Mouse (Mus musculus) hindbrain, embryonic 11.5 days (tissue): Measurements from ENCODE around the gene Hoxb3. TPM values are rescaled to one million over a fixed set of nuclear protein-coding genes. Genes with fewer than 3 reads are reported as not detected.

ENCODE experiments used
- ATAC-seq: fragments of 200-750 bp; cut with Nextera tagmentation; 2 replicates; pipeline ENCODE4 v1.8.0; 2017; ENCODE audit warnings: mild to moderate bottlenecking, moderate TSS enrichment, moderate library complexity; ENCODE audit not compliant: low FRiP score
- DNase-seq: peaks from one replicate; pipeline ENCODE4 v3.0.0-alpha.2; 2015; ENCODE audit warnings: low spot score
- H3K27ac ChIP-seq: fragments of 300-500 bp; sonication (generic); 2 replicates; pipeline ENCODE4 v1.5.1; 2014; ENCODE audit warnings: mild to moderate bottlenecking, low read depth, low read length
- H3K27me3 ChIP-seq: fragments of 300-500 bp; sonication (generic); 2 replicates; pipeline ENCODE4 v1.6.1; 2014; ENCODE audit warnings: mild to moderate bottlenecking, low read length, moderate library complexity, mixed read lengths; ENCODE audit not compliant: control insufficient read depth, insufficient read depth
- H3K36me3 ChIP-seq: fragments of 300-500 bp; sonication (generic); 2 replicates; pipeline ENCODE4 v1.6.1; 2014; ENCODE audit warnings: mild to moderate bottlenecking, low read length, moderate library complexity, mixed read lengths; ENCODE audit not compliant: control insufficient read depth, insufficient read depth
- H3K4me1 ChIP-seq: fragments of 300-500 bp; sonication (generic); replicated peaks from 2 replicates; pipeline ENCODE4 v1.6.1; 2014; ENCODE audit warnings: low read length, mixed read lengths; ENCODE audit not compliant: control insufficient read depth, insufficient read depth
- H3K4me2 ChIP-seq: fragments of 300-500 bp; sonication (generic); replicated peaks from 2 replicates; pipeline ENCODE4 v1.6.1; 2014; ENCODE audit warnings: mild to moderate bottlenecking, low read depth, low read length
- H3K4me3 ChIP-seq: fragments of 300-500 bp; sonication (generic); 2 replicates; pipeline ENCODE4 v1.5.1; 2014; ENCODE audit warnings: low read depth, low read length
- H3K9ac ChIP-seq: fragments of 300-500 bp; sonication (generic); 2 replicates; pipeline ENCODE4 v1.6.1; 2014; ENCODE audit warnings: low read depth, low read length
- H3K9me3 ChIP-seq: fragments of 300-500 bp; sonication (generic); 2 replicates; pipeline ENCODE4 v1.6.1; 2016; ENCODE audit warnings: low read length; ENCODE audit not compliant: control insufficient read depth
- WGBS: fragments of 180-500 bp; shearing (Covaris S2); extraction: QIAGEN DNeasy Blood & Tissue Kit; methylation state at CpG from one replicate; pipeline ENCODE4 v1.1.7; 2014; 5-methylcytosine and 5-hydroxymethylcytosine counted together
- polyA plus RNA-seq: library from polyadenylated mRNA; unstranded; fragments of >200 nt; fragmentation: Nextera tagmentation; extraction: Ambion mirVana; gene quantifications from 2 replicates; pipeline ENCODE4 v1.2.1, GENCODE M21; 2014

Hoxb3 gene
- polyA plus RNA-seq, 1 experiment from 2014 or later = 13.1 TPM

DNA sequence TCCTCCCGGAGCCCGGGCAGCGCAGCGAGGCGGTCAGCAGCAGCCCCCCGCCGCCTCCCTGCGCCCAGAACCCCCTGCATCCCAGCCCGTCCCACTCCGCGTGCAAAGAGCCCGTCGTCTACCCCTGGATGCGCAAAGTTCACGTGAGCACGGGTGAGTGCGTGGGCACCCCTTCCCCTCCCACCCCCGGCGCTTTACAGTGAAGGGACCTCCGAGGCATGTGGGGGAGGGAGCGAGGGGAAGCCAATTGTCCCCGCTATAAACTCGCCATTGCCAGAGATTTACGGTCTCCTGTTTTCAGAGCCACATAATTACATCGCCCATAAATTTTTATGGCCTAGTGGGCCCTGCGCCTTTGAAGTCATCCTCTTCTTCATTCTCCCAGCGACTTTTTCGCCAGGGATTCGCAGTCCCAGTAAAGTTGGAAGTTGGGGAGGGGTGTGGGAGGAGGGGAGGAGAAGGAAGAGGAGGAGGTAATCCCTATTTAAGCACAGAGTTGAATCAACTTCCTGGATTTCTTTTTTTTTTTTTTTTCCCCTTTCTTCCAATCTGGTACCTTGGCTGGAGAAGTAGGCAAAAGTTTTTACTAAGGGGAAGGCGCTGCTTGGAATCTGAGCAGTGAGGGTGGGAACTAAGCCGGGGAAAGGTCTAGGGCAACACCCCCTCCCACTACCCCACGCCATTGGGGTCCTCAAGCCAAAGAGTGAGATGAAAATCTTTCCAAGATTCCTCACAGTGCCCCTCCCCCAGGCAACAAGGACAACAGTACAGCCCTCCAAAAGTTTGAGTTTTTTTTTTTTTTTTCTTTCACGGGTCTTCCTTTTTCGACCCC is 3.8 kb upstream of the Hoxb3 start:
- no peaks in the 10 kb centered on the region for H3K9me3 ChIP-seq
- ATAC-seq (peak; percentile 62), DNase-seq (no peak)
- peak overlapping the region; percentile 63 for H3K4me3 ChIP-seq
- H3K27ac ChIP-seq = peak overlapping the region; percentile 98
- peak overlapping the region; percentile 87 for H3K9ac ChIP-seq
- no peaks in the 10 kb centered on the region for H3K4me1 ChIP-seq
- H3K36me3 ChIP-seq = no peaks in the 10 kb centered on the region
- H3K27me3 ChIP-seq = peaks cover 75% of the 10 kb centered on the region
- WGBS = under 1% methylated on average over 32 of the region's 34 CpGs
- peak overlapping the region; percentile 64 for H3K4me2 ChIP-seq

DNA sequence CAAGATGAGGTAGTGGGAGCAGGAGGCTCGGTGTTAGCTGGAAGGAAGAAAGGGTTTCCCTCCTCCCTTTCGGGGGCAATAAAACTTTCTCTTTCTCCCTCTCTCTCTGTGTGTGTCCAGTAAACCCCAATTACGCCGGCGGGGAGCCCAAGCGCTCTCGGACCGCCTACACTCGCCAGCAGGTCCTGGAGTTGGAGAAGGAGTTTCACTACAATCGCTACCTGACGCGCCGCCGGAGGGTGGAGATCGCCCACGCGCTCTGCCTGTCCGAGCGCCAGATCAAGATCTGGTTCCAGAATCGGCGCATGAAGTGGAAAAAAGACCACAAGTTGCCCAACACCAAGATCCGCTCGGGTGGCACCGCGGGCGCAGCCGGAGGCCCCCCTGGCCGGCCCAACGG is 3.2 kb upstream of the Hoxb3 start:
- DNase-seq = no peak
- Histone ChIP-seq H3K27me3 (peaks cover 73% of the 10 kb centered on the region), H3K9me3 (no peaks in the 10 kb centered on the region), H3K4me3 (peak overlapping the region; percentile 63), H3K4me2 (peak overlapping the region; percentile 64), H3K4me1 (no peaks in the 10 kb centered on the region), H3K27ac (peak overlapping the region; percentile 98), H3K9ac (peak overlapping the region; percentile 87), H3K36me3 (no peaks in the 10 kb centered on the region)
- ATAC-seq = no peak
- under 1% methylated on average over 29 of the region's 29 CpGs for WGBS

DNA sequence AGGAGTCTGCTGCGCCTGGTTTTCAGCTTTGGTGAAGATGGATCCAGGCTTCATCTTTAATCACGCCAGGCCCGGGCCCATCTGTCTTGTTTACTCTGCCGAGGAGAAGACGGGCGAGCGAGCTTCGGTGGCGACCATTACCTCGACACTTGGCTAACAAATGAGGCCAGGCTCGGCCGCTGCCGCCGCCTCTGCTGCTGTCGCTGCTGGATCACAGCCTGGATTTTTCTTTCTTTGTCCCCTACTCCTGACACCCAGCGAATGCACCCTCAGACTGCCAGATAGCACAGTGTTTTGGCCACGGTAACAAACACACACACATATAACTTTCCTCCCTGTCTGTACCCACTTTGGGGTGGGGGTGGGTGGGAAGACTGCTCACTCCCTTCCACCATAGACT is 2.4 kb upstream of the Hoxb3 start:
- Histone ChIP-seq H3K9me3 (no peaks in the 10 kb centered on the region), H3K36me3 (no peaks in the 10 kb centered on the region), H3K27ac (peak overlapping the region; percentile 98), H3K27me3 (peaks cover 73% of the 10 kb centered on the region), H3K4me2 (peak overlapping the region; percentile 64), H3K4me1 (no peaks in the 10 kb centered on the region), H3K4me3 (peak overlapping the region; percentile 63), H3K9ac (peak overlapping the region; percentile 87)
- ATAC-seq (no peak), DNase-seq (no peak)
- under 1% methylated on average over 17 of the region's 17 CpGs for WGBS

DNA sequence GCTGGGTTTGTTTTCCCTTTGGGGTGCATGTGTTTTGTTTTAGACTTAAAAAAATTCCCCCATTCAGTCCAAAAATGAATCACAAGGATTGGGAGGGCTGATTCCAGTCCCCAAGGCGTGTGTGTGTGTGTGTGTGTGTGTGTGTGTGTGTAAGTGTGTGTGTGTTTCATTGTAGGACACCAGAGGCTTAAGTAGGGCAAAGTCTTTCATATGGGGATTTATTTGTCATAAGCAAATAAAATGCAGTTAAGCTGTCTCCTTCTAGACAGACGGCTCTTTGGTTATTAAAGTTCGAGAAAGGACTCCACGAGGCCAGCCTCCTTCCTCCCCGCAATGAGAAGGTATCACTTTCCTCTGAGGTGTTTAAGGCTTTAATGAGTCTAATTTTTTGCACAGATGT is 1.3 kb upstream of the Hoxb3 start:
- peaks cover 76% of the 10 kb centered on the region for H3K27me3 ChIP-seq
- peak overlapping the region; percentile 35 for H3K4me2 ChIP-seq
- no peaks in the 10 kb centered on the region for H3K36me3 ChIP-seq
- no peaks in the 10 kb centered on the region for H3K9me3 ChIP-seq
- ATAC-seq (no peak), DNase-seq (no peak)
- H3K4me1 ChIP-seq = no peaks in the 10 kb centered on the region
- H3K4me3 ChIP-seq = peak overlapping the region; percentile 63
- H3K27ac ChIP-seq = peak overlapping the region; percentile 98
- H3K9ac ChIP-seq = peak overlapping the region; percentile 87; the same call in 1 of the 2 replicates
- WGBS = 9% methylated on average over 5 of the region's 5 CpGs

- Histone ChIP-seq H3K4me2 (peak overlapping the region; percentile 35), H3K27ac (peak overlapping the region; percentile 98), H3K27me3 (peaks cover 83% of the 10 kb centered on the region), H3K9me3 (no peaks in the 10 kb centered on the region), H3K36me3 (no peaks in the 10 kb centered on the region), H3K4me1 (no peaks in the 10 kb centered on the region), H3K9ac (peak overlapping the region; percentile 95), H3K4me3 (peak overlapping the region; percentile 56)
- DNase-seq (no peak), ATAC-seq (no peak)
- WGBS = 8% methylated on average over 6 of the region's 6 CpGs
Measured at GRCm38 (mm10) chr11:96322738-96323137, 388 bp upstream of the Hoxb3 start.

DNA sequence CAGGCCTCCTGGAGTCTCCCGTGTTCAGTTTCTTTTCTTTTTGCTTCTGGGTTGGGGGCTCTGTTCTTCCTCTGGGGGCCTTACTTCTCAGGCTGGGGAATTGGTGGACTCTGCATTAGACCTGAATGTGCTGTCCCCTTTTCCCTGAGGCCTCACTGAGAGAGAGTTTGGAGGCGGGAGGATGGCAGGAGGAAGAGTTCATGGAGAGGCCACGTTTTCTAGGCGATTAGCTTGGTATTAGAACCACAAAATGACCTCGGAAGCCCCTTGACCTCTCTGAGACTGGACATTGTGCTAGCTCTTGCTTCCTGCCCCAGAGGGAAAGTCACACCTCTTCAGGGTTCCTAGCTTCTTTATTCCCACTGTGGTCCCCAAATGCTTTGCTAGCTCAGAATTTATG is 999 bp downstream of the Hoxb3 start:
- DNase-seq (peak; percentile 64), ATAC-seq (no peak)
- 0% methylated on average over 5 of the region's 5 CpGs for WGBS
- no peaks in the 10 kb centered on the region for H3K4me1 ChIP-seq
- peaks cover 79% of the 10 kb centered on the region for H3K27me3 ChIP-seq
- H3K9ac ChIP-seq = peak overlapping the region; percentile 95
- no peaks in the 10 kb centered on the region for H3K36me3 ChIP-seq
- H3K9me3 ChIP-seq = no peaks in the 10 kb centered on the region
- peak overlapping the region; percentile 30 for H3K4me2 ChIP-seq
- H3K4me3 ChIP-seq = peak overlapping the region; percentile 56
- peak overlapping the region; percentile 98 for H3K27ac ChIP-seq

GRCm38 (mm10) chr11:96324965-96325364 is 1.8 kb downstream of the Hoxb3 start:
- Histone ChIP-seq H3K4me2 (peak overlapping the region; percentile 79), H3K9ac (peak overlapping the region; percentile 95), H3K9me3 (no peaks in the 10 kb centered on the region), H3K4me3 (peak overlapping the region; percentile 56), H3K27ac (peak overlapping the region; percentile 98), H3K27me3 (peaks cover 77% of the 10 kb centered on the region), H3K4me1 (no peaks in the 10 kb centered on the region), H3K36me3 (no peaks in the 10 kb centered on the region)
- 2% methylated on average over 8 of the region's 8 CpGs for WGBS
- ATAC-seq (no peak), DNase-seq (peak; percentile 57)

GRCm38 (mm10) chr11:96325747-96326212 is 2.7 kb downstream of the Hoxb3 start:
- H3K27me3 ChIP-seq = peaks cover 78% of the 10 kb centered on the region

GRCm38 (mm10) chr11:96326705-96327104 is 3.6 kb downstream of the Hoxb3 start:
- Histone ChIP-seq H3K4me3 (peak overlapping the region; percentile 56), H3K9ac (peak overlapping the region; percentile 95), H3K27me3 (peaks cover 79% of the 10 kb centered on the region)

More at GRCm38 (mm10) chr11:96325747-96326212, 2.7 kb downstream of the Hoxb3 start:
- H3K9ac ChIP-seq = peak overlapping the region; percentile 95
- H3K36me3 ChIP-seq = no peaks in the 10 kb centered on the region
- 1% methylated on average over 22 of the region's 22 CpGs for WGBS
- no peaks in the 10 kb centered on the region; the same call in 1 of the 2 replicates for H3K4me1 ChIP-seq
- H3K4me3 ChIP-seq = peak overlapping the region; percentile 56
- DNase-seq (peak; percentile 65), ATAC-seq (no peak)
- peak overlapping the region; percentile 79 for H3K4me2 ChIP-seq
- peak overlapping the region; percentile 98 for H3K27ac ChIP-seq
- H3K9me3 ChIP-seq = no peaks in the 10 kb centered on the region

More at GRCm38 (mm10) chr11:96326705-96327104, 3.6 kb downstream of the Hoxb3 start:
- Histone ChIP-seq H3K9me3 (no peaks in the 10 kb centered on the region), H3K27ac (peak overlapping the region; percentile 98), H3K4me1 (no peaks in the 10 kb centered on the region; the same call in 1 of the 2 replicates), H3K4me2 (peak overlapping the region; percentile 79), H3K36me3 (no peaks in the 10 kb centered on the region)
- DNase-seq (peak; percentile 57), ATAC-seq (no peak)
- 1% methylated on average over 12 of the region's 12 CpGs for WGBS
